Mouse (Mus musculus) kidney, adult 11 months (tissue): ENCODE measurements around the gene Cfap43.
A peak's percentile ranks its signal among the peaks of the same experiment; 100 is the strongest.

Source experiments
- DNase-seq: peaks from one replicate; pipeline ENCODE4 v3.0.0; 2022

Cfap43 gene

GRCm38 (mm10) chr19:47913344-47913743 lies 5.7 kb downstream of the Cfap43 start:
- DNase-seq, result no peak

GRCm38 (mm10) chr19:47910751-47911150 lies 8.3 kb downstream of the Cfap43 start:
- DNase-seq, result no peak

- DNase-seq, result no peak
Measured at GRCm38 (mm10) chr19:47910117-47910618, 8.9 kb downstream of the Cfap43 start.

- DNase-seq, result no peak
Measured at GRCm38 (mm10) chr19:47909387-47910116, 9.5 kb downstream of the Cfap43 start.

- DNase-seq, result no peak
Measured at GRCm38 (mm10) chr19:47908961-47909371, 10.1 kb downstream of the Cfap43 start.

- peak; percentile 69 for DNase-seq
Measured at GRCm38 (mm10) chr19:47907596-47907995, 11.5 kb downstream of the Cfap43 start.

GRCm38 (mm10) chr19:47905603-47906002 lies 13.5 kb downstream of the Cfap43 start:
- no peak for DNase-seq

- DNase-seq, result no peak
Measured at GRCm38 (mm10) chr19:47905081-47905480, 14.0 kb downstream of the Cfap43 start.

- DNase-seq, result no peak
Measured at GRCm38 (mm10) chr19:47903679-47904078, 15.4 kb downstream of the Cfap43 start.

- DNase-seq, result peak; percentile 70
Measured at GRCm38 (mm10) chr19:47902316-47903201, 16.5 kb downstream of the Cfap43 start.

- DNase-seq, result no peak
Measured at GRCm38 (mm10) chr19:47900558-47900957, 18.5 kb downstream of the Cfap43 start.

GRCm38 (mm10) chr19:47900012-47900411 lies 19.1 kb downstream of the Cfap43 start:
- no peak for DNase-seq

- no peak for DNase-seq
Measured at GRCm38 (mm10) chr19:47898472-47899079, 20.5 kb downstream of the Cfap43 start.

GRCm38 (mm10) chr19:47893092-47893491 lies 26.0 kb downstream of the Cfap43 start:
- no peak for DNase-seq

GRCm38 (mm10) chr19:47891562-47892312 lies 27.4 kb downstream of the Cfap43 start:
- DNase-seq, result peak; percentile 59

GRCm38 (mm10) chr19:47890489-47891130 lies 28.5 kb downstream of the Cfap43 start:
- DNase-seq, result peak; percentile 75

- DNase-seq, result no peak
Measured at GRCm38 (mm10) chr19:47888037-47888436, 31.1 kb downstream of the Cfap43 start.

- DNase-seq, result no peak
Measured at GRCm38 (mm10) chr19:47887417-47887816, 31.7 kb downstream of the Cfap43 start.

- DNase-seq, result peak; percentile 83
Measured at GRCm38 (mm10) chr19:47886617-47887016, 32.5 kb downstream of the Cfap43 start.

GRCm38 (mm10) chr19:47885886-47886285 lies 33.2 kb downstream of the Cfap43 start:
- DNase-seq, result no peak

- no peak for DNase-seq
Measured at GRCm38 (mm10) chr19:47885191-47885743, 33.8 kb downstream of the Cfap43 start.
